Mouse (Mus musculus) megakaryocyte, embryonic 14.5 days (primary cell): Measurements from ENCODE around the gene Ccdc78.

ENCODE experiments used
- FLI1 ChIP-seq: IDR thresholded peaks from 2 replicates; pipeline ENCODE4 v1.6.1; 2012; ENCODE audit warnings: low read length, inconsistent platforms, mixed read lengths
- GATA1 ChIP-seq: IDR thresholded peaks from 3 replicates; pipeline ENCODE4 v1.6.1; 2012; ENCODE audit warnings: mixed read lengths, low read length, inconsistent platforms, borderline replicate concordance

- no peak for TF ChIP-seq GATA1
- TF ChIP-seq FLI1 = no peak
Observed at GRCm38 (mm10) chr17:25794998-25795397, 8.6 kb downstream of the Ccdc78 start.
